Mouse (Mus musculus): Measurements from ENCODE around the gene Yipf1.

- TF ChIP-seq CTCF (IDR thresholded peaks at IDR 0.05; ENCODE audit: control insufficient read depth, insufficient read depth, insufficient replicate concordance, low read depth, low read length) = no peak
- no peak for TF ChIP-seq POLR2A (IDR thresholded peaks at IDR 0.05; ENCODE audit: control insufficient read depth, low read depth, low read length)
Measured at GRCm38 (mm10) chr4:107389345-107389744, 75.2 kb downstream of the Yipf1 start.

All from testis, adult 2 months (tissue).